Mouse (Mus musculus) brain, embryonic 14.5 days (tissue): ENCODE measurements around the gene Kcnd3.

Source experiments
- CTCF ChIP-seq: fragments of 200-500 bp; IDR thresholded peaks from 2 replicates; pipeline ENCODE4 v1.5.1; 2012; ENCODE audit warnings: inconsistent platforms, mild to moderate bottlenecking, moderate library complexity, borderline replicate concordance; ENCODE audit not compliant: insufficient read depth, insufficient read length; ENCODE audit errors: extremely low read depth
- POLR2A ChIP-seq: fragments of 200-500 bp; IDR thresholded peaks from 2 replicates; pipeline ENCODE4 v1.6.1; 2012; ENCODE audit warnings: mild to moderate bottlenecking, inconsistent platforms, borderline replicate concordance; ENCODE audit not compliant: poor library complexity, insufficient read depth, insufficient read length, severe bottlenecking; ENCODE audit errors: extremely low read depth

DNA sequence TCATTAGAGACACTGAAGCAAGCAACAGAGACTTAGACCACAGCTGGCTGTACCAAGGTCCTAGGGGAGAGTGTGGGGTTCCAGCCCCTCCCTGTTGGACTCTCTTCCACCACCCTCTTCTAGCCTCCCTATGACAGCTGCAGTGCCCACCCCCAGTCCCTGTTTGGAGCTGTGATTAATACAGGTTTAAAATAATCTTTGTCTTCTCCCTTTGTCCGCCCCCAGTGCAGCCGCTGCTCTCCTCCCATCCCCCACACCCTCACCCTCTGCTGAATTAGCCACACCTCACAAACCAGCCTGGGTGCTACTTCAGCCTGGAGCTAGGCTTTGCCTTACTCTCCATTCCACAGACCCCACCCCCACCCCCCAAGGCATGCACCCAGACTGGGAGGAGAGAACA is 107.3 kb downstream of the Kcnd3 start:
- TF ChIP-seq CTCF (no peak), POLR2A (no peak)
